Mouse (Mus musculus): ENCODE measurements around the gene Btnl4. TPM values are rescaled to one million over a fixed set of nuclear protein-coding genes. Genes with fewer than 3 reads are reported as not detected.

Gene Btnl4
- polyA plus RNA-seq, 1 experiment from 2014 or later = not detected

DNA sequence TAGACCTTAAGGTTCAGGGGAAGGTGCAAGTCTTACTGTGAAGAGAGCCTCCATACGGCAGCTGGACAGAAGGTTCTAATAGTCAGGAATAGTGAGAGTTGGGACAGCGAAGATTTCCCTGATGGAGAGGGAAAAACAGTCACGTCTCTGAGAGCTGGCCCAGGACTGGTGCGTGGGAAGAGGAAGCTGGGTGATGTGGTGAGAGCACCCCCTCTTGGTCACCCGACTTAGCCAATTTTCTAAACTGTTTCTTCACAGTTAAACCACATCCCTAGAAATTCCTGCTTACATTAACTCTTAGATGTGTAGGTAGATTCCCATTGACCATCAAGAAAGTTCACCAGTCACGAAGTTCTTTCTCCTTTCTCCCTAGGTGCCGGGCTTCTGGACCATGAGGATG is 57.1 kb downstream of the Btnl4 start:
- no peak overlapping the region for H3K4me2 ChIP-seq (replicated peaks)
- WGBS = 72% methylated on average over 7 of the region's 7 CpGs
- no peaks in the 10 kb centered on the region for H3K9me3 ChIP-seq
- no peaks in the 10 kb centered on the region for H3K36me3 ChIP-seq
- no peak overlapping the region for H3K4me3 ChIP-seq
- no peaks in the 10 kb centered on the region for H3K27me3 ChIP-seq (replicated peaks)
- no peak overlapping the region for H3K27ac ChIP-seq
- no peaks in the 10 kb centered on the region for H3K4me1 ChIP-seq
- no peak overlapping the region for H3K9ac ChIP-seq
- no peak for ATAC-seq (ENCODE audit: low FRiP score, low read depth)

Other genes starting within 250 kb of the Btnl4 start
- not detected in 2 replicates for gene H2-Ob, start 238.4 kb downstream of the Btnl4 start, polyA plus RNA-seq (2016; fragmentation: Nextera tagmentation; extraction: Ambion mirVana)
- 1.6 and 2.2 TPM in 2 replicates for gene H2-Ab1, start 219.6 kb downstream of the Btnl4 start, polyA plus RNA-seq (2016; fragmentation: Nextera tagmentation; extraction: Ambion mirVana)
- gene H2-Aa, start 189.5 kb downstream of the Btnl4 start, polyA plus RNA-seq (2016; fragmentation: Nextera tagmentation; extraction: Ambion mirVana) = 0.16 TPM in 1 of 2 replicates, not detected in the other
- gene H2-Eb1, start 171.5 kb downstream of the Btnl4 start, polyA plus RNA-seq (2016; fragmentation: Nextera tagmentation; extraction: Ambion mirVana) = 1.8 and 2.3 TPM in 2 replicates
- 0.20 TPM in 1 of 2 replicates, not detected in the other for gene H2-Eb2, start 151.7 kb downstream of the Btnl4 start, polyA plus RNA-seq (2016; fragmentation: Nextera tagmentation; extraction: Ambion mirVana)
- gene Btnl2, start 122.5 kb downstream of the Btnl4 start, polyA plus RNA-seq (2016; fragmentation: Nextera tagmentation; extraction: Ambion mirVana) = not detected in 2 replicates
- gene Btnl1, start 100.2 kb downstream of the Btnl4 start, polyA plus RNA-seq (2016; fragmentation: Nextera tagmentation; extraction: Ambion mirVana) = not detected in 2 replicates
- 1.4 and 1.6 TPM in 2 replicates for gene BC051142, start 78.5 kb downstream of the Btnl4 start, polyA plus RNA-seq (2016; fragmentation: Nextera tagmentation; extraction: Ambion mirVana)
- gene Btnl6, start 40.0 kb upstream of the Btnl4 start, polyA plus RNA-seq (2016; fragmentation: Nextera tagmentation; extraction: Ambion mirVana) = not detected in 2 replicates
- 10.2 and 11.6 TPM in 2 replicates for gene Notch4, start 87.0 kb upstream of the Btnl4 start, polyA plus RNA-seq (2016; fragmentation: Nextera tagmentation; extraction: Ambion mirVana)
- gene Gpsm3, start 112.5 kb upstream of the Btnl4 start, polyA plus RNA-seq (2016; fragmentation: Nextera tagmentation; extraction: Ambion mirVana) = 4.2 and 5.5 TPM in 2 replicates
- 17.1 and 18.4 TPM in 2 replicates for gene Pbx2, start 113.9 kb upstream of the Btnl4 start, polyA plus RNA-seq (2016; fragmentation: Nextera tagmentation; extraction: Ambion mirVana)
- gene Ager, start 120.5 kb upstream of the Btnl4 start, polyA plus RNA-seq (2016; fragmentation: Nextera tagmentation; extraction: Ambion mirVana) = 1.9 and 2.3 TPM in 2 replicates
- gene Rnf5, start 126.4 kb upstream of the Btnl4 start, polyA plus RNA-seq (2016; fragmentation: Nextera tagmentation; extraction: Ambion mirVana) = 249 and 263 TPM in 2 replicates
- gene Agpat1, start 126.9 kb upstream of the Btnl4 start, polyA plus RNA-seq (2016; fragmentation: Nextera tagmentation; extraction: Ambion mirVana) = 81.1 and 97.7 TPM in 2 replicates
- 13.0 and 15.5 TPM in 2 replicates for gene Egfl8, start 138.7 kb upstream of the Btnl4 start, polyA plus RNA-seq (2016; fragmentation: Nextera tagmentation; extraction: Ambion mirVana)
- 22.9 and 25.2 TPM in 2 replicates for gene Ppt2, start 151.2 kb upstream of the Btnl4 start, polyA plus RNA-seq (2016; fragmentation: Nextera tagmentation; extraction: Ambion mirVana)
- gene Prrt1, start 152.2 kb upstream of the Btnl4 start, polyA plus RNA-seq (2016; fragmentation: Nextera tagmentation; extraction: Ambion mirVana) = 1.4 and 1.6 TPM in 2 replicates
- 17.4 and 17.5 TPM in 2 replicates for gene Fkbpl, start 167.4 kb upstream of the Btnl4 start, polyA plus RNA-seq (2016; fragmentation: Nextera tagmentation; extraction: Ambion mirVana)
- 116 and 120 TPM in 2 replicates for gene Atf6b, start 169.8 kb upstream of the Btnl4 start, polyA plus RNA-seq (2016; fragmentation: Nextera tagmentation; extraction: Ambion mirVana)
- 0.03 TPM in 2 replicates for gene Tnxb, start 193.2 kb upstream of the Btnl4 start, polyA plus RNA-seq (2016; fragmentation: Nextera tagmentation; extraction: Ambion mirVana)